Mouse (Mus musculus) embryonic facial prominence, embryonic 13.5 days (tissue): Measurements from ENCODE around the gene Dcaf6. TPM values are rescaled to one million over a fixed set of nuclear protein-coding genes. Genes with fewer than 3 reads are reported as not detected.

Experiments
- ATAC-seq: fragments of 200-750 bp; cut with Nextera tagmentation; 2 replicates; pipeline ENCODE4 v1.8.0; 2017; ENCODE audit warnings: low read depth; ENCODE audit not compliant: insufficient number of reproducible peaks, insufficient read depth, low FRiP score, low TSS enrichment
- H3K27ac ChIP-seq: fragments of 300-500 bp; sonication (generic); 2 replicates; pipeline ENCODE4 v1.5.1; 2015; ENCODE audit warnings: moderate library complexity, mild to moderate bottlenecking, inconsistent platforms
- H3K27me3 ChIP-seq: fragments of 300-500 bp; sonication (generic); 2 replicates; pipeline ENCODE4 v1.6.1; 2015; ENCODE audit warnings: mild to moderate bottlenecking, inconsistent platforms
- H3K36me3 ChIP-seq: fragments of 300-500 bp; sonication (generic); 2 replicates; pipeline ENCODE4 v1.6.1; 2015; ENCODE audit warnings: mild to moderate bottlenecking, inconsistent platforms
- H3K4me1 ChIP-seq: fragments of 300-500 bp; sonication (generic); 2 replicates; pipeline ENCODE4 v1.6.1; 2015; ENCODE audit warnings: inconsistent platforms
- H3K4me2 ChIP-seq: fragments of 300-500 bp; sonication (generic); 2 replicates; pipeline ENCODE4 v1.6.1; 2015; ENCODE audit warnings: moderate library complexity, mild to moderate bottlenecking, inconsistent platforms
- H3K4me3 ChIP-seq: fragments of 300-500 bp; sonication (generic); 2 replicates; pipeline ENCODE4 v1.5.1; 2015; ENCODE audit warnings: mild to moderate bottlenecking, inconsistent platforms
- H3K9ac ChIP-seq: fragments of 300-500 bp; sonication (generic); 2 replicates; pipeline ENCODE4 v1.6.1; 2015; ENCODE audit warnings: mild to moderate bottlenecking, inconsistent platforms
- H3K9me3 ChIP-seq: fragments of 300-500 bp; sonication (generic); 2 replicates; pipeline ENCODE4 v1.6.1; 2016; ENCODE audit warnings: inconsistent platforms
- WGBS: fragments of 180-500 bp; shearing (Covaris S2); methylation state at CpG from one replicate; pipeline ENCODE4 v1.1.7; 2015; ENCODE audit warnings: mixed read lengths; 5-methylcytosine and 5-hydroxymethylcytosine counted together
- polyA plus RNA-seq: library from polyadenylated mRNA; unstranded; fragments of >200 nt; fragmentation: Nextera tagmentation; extraction: Ambion mirVana; gene quantifications from 2 replicates; pipeline ENCODE4 v1.2.1, GENCODE M21; 2015

Dcaf6 gene
- polyA plus RNA-seq, 1 experiment from 2014 or later: 13.5 TPM

- H3K4me3 ChIP-seq: no peak overlapping the region
- no peak overlapping the region for H3K4me2 ChIP-seq
- H3K9ac ChIP-seq: no peak overlapping the region; the same call in 1 of the 2 replicates
- no peak for ATAC-seq
- peaks cover 74% of the 10 kb centered on the region for H3K36me3 ChIP-seq
- peaks cover 10% of the 10 kb centered on the region; the same call in 1 of the 2 replicates for H3K4me1 ChIP-seq
- WGBS: 49% methylated on average over 10 of the region's 10 CpGs
- H3K27ac ChIP-seq: no peak overlapping the region
- no peaks in the 10 kb centered on the region for H3K27me3 ChIP-seq
- no peaks in the 10 kb centered on the region for H3K9me3 ChIP-seq
Measured at GRCm38 (mm10) chr1:165320141-165320934, 139.9 kb downstream of the Dcaf6 start.

GRCm38 (mm10) chr1:165316361-165316760 lies 143.9 kb downstream of the Dcaf6 start:
- WGBS: 52% methylated on average over 11 of the region's 11 CpGs
- H3K36me3 ChIP-seq: peaks cover 60% of the 10 kb centered on the region
- no peaks in the 10 kb centered on the region for H3K9me3 ChIP-seq
- no peak for ATAC-seq
- H3K27ac ChIP-seq: no peak overlapping the region
- peaks cover 13% of the 10 kb centered on the region; the same call in 1 of the 2 replicates for H3K4me1 ChIP-seq
- H3K4me3 ChIP-seq: no peak overlapping the region
- H3K27me3 ChIP-seq: no peaks in the 10 kb centered on the region
- H3K4me2 ChIP-seq: no peak overlapping the region
- H3K9ac ChIP-seq: no peak overlapping the region

- no peaks in the 10 kb centered on the region for H3K9me3 ChIP-seq
- no peak overlapping the region for H3K9ac ChIP-seq
- H3K27me3 ChIP-seq: no peaks in the 10 kb centered on the region
- no peaks in the 10 kb centered on the region for H3K4me1 ChIP-seq
- H3K36me3 ChIP-seq: peaks cover 66% of the 10 kb centered on the region
- WGBS: 72% methylated on average over 11 of the region's 11 CpGs
- H3K4me3 ChIP-seq: no peak overlapping the region
- ATAC-seq: no peak
- no peak overlapping the region for H3K27ac ChIP-seq
- no peak overlapping the region for H3K4me2 ChIP-seq
Measured at GRCm38 (mm10) chr1:165308180-165308579, 152.1 kb downstream of the Dcaf6 start.

- Histone ChIP-seq H3K9ac (no peak overlapping the region), H3K4me3 (no peak overlapping the region), H3K9me3 (no peaks in the 10 kb centered on the region), H3K4me1 (peaks cover 8% of the 10 kb centered on the region; the same call in 1 of the 2 replicates), H3K36me3 (peaks cover 34% of the 10 kb centered on the region), H3K27me3 (no peaks in the 10 kb centered on the region), H3K27ac (no peak overlapping the region), H3K4me2 (no peak overlapping the region)
- 91% methylated on average over 7 of the region's 7 CpGs for WGBS
- ATAC-seq: no peak
Measured at GRCm38 (mm10) chr1:165304341-165304740, 155.9 kb downstream of the Dcaf6 start.

GRCm38 (mm10) chr1:165303209-165303608 lies 157.1 kb downstream of the Dcaf6 start:
- Histone ChIP-seq H3K4me3 (no peak overlapping the region), H3K9me3 (no peaks in the 10 kb centered on the region), H3K27me3 (no peaks in the 10 kb centered on the region), H3K27ac (peak overlapping the region; percentile 72), H3K4me1 (peaks cover 8% of the 10 kb centered on the region; the same call in 1 of the 2 replicates), H3K36me3 (peaks cover 22% of the 10 kb centered on the region), H3K4me2 (no peak overlapping the region), H3K9ac (no peak overlapping the region)
- 69% methylated on average over 6 of the region's 6 CpGs for WGBS
- ATAC-seq: no peak

- WGBS: 70% methylated on average over 13 of the region's 13 CpGs
- Histone ChIP-seq H3K9me3 (no peaks in the 10 kb centered on the region), H3K4me2 (no peak overlapping the region), H3K27me3 (no peaks in the 10 kb centered on the region), H3K4me3 (no peak overlapping the region), H3K27ac (peak overlapping the region; percentile 72), H3K9ac (no peak overlapping the region), H3K36me3 (peaks cover 17% of the 10 kb centered on the region), H3K4me1 (peaks cover 8% of the 10 kb centered on the region; the same call in 1 of the 2 replicates)
- peak; percentile 79; the same call in 1 of the 2 replicates for ATAC-seq
Measured at GRCm38 (mm10) chr1:165302455-165303208, 157.6 kb downstream of the Dcaf6 start.

- no peak overlapping the region for H3K9ac ChIP-seq
- peaks cover 8% of the 10 kb centered on the region; the same call in 1 of the 2 replicates for H3K4me1 ChIP-seq
- no peaks in the 10 kb centered on the region for H3K27me3 ChIP-seq
- WGBS: 85% methylated on average over 2 of the region's 2 CpGs
- no peak overlapping the region for H3K4me2 ChIP-seq
- no peak overlapping the region for H3K4me3 ChIP-seq
- peaks cover 16% of the 10 kb centered on the region for H3K36me3 ChIP-seq
- H3K27ac ChIP-seq: no peak overlapping the region
- ATAC-seq: no peak
- no peaks in the 10 kb centered on the region for H3K9me3 ChIP-seq
Measured at GRCm38 (mm10) chr1:165301567-165301966, 158.7 kb downstream of the Dcaf6 start.

GRCm38 (mm10) chr1:165301108-165301507 lies 159.2 kb downstream of the Dcaf6 start:
- H3K36me3 ChIP-seq: peaks cover 16% of the 10 kb centered on the region
- H3K27me3 ChIP-seq: no peaks in the 10 kb centered on the region
- no peak overlapping the region for H3K4me3 ChIP-seq
- no peak for ATAC-seq
- H3K4me2 ChIP-seq: no peak overlapping the region
- 81% methylated on average over 3 of the region's 3 CpGs for WGBS
- no peaks in the 10 kb centered on the region for H3K9me3 ChIP-seq
- H3K4me1 ChIP-seq: peaks cover 8% of the 10 kb centered on the region; the same call in 1 of the 2 replicates
- H3K27ac ChIP-seq: no peak overlapping the region
- H3K9ac ChIP-seq: no peak overlapping the region

- H3K4me1 ChIP-seq: no peaks in the 10 kb centered on the region
- WGBS: 88% methylated on average over 1 of the region's 1 CpGs
- H3K9ac ChIP-seq: no peak within 1 kb of the TSS
Measured at GRCm38 (mm10) chr1:165295489-165295888, 164.8 kb downstream of the Dcaf6 start, which contains the start of gene Gpr161. Gpr161 (plus strand) TSS chr1:165295789.

GRCm38 (mm10) chr1:165291606-165292005 lies 168.7 kb downstream of the Dcaf6 start:
- 80% methylated on average over 6 of the region's 6 CpGs for WGBS
- ATAC-seq: no peak

More at GRCm38 (mm10) chr1:165295489-165295888, 164.8 kb downstream of the Dcaf6 start, which contains the start of gene Gpr161:
- H3K9me3 ChIP-seq: no peaks in the 10 kb centered on the region
- no peak within 1 kb of the TSS for H3K27ac ChIP-seq
- H3K36me3 ChIP-seq: peaks cover 35% of the 10 kb centered on the region
- no peaks in the 10 kb centered on the region for H3K27me3 ChIP-seq
- H3K4me3 ChIP-seq: no peak within 1 kb of the TSS
- no peak for ATAC-seq
- H3K4me2 ChIP-seq: no peak within 1 kb of the TSS

GRCm38 (mm10) chr1:165289831-165290230 lies 170.4 kb downstream of the Dcaf6 start:
- no peak overlapping the region for H3K4me2 ChIP-seq
- no peak overlapping the region for H3K9ac ChIP-seq
- no peaks in the 10 kb centered on the region for H3K27me3 ChIP-seq
- 88% methylated on average over 4 of the region's 4 CpGs for WGBS
- H3K36me3 ChIP-seq: peaks cover 23% of the 10 kb centered on the region
- peaks cover 4% of the 10 kb centered on the region; the same call in 1 of the 2 replicates for H3K4me1 ChIP-seq
- no peak overlapping the region for H3K27ac ChIP-seq
- H3K4me3 ChIP-seq: no peak overlapping the region
- no peak for ATAC-seq
- no peaks in the 10 kb centered on the region for H3K9me3 ChIP-seq

More at GRCm38 (mm10) chr1:165291606-165292005, 168.7 kb downstream of the Dcaf6 start:
- H3K9me3 ChIP-seq: no peaks in the 10 kb centered on the region
- peaks cover 29% of the 10 kb centered on the region for H3K36me3 ChIP-seq
- no peak overlapping the region for H3K4me3 ChIP-seq
- no peak overlapping the region for H3K9ac ChIP-seq
- H3K27ac ChIP-seq: no peak overlapping the region
- H3K4me1 ChIP-seq: no peaks in the 10 kb centered on the region
- H3K4me2 ChIP-seq: no peak overlapping the region
- no peaks in the 10 kb centered on the region for H3K27me3 ChIP-seq
